Mouse (Mus musculus) ES-CJ7 (cell line): ENCODE measurements at regions not wholly inside any gene's neighbourhood (a gene's known extent, or its start where the extent isn't known, plus 50 kb on each side); places are given as distances from the start of the nearest gene placed in this dataset.

ENCODE experiments used
- DNase-seq: peaks from one replicate; pipeline ENCODE4 v3.0.0; 2011; ENCODE audit warnings: low read depth, low spot score

DNA sequence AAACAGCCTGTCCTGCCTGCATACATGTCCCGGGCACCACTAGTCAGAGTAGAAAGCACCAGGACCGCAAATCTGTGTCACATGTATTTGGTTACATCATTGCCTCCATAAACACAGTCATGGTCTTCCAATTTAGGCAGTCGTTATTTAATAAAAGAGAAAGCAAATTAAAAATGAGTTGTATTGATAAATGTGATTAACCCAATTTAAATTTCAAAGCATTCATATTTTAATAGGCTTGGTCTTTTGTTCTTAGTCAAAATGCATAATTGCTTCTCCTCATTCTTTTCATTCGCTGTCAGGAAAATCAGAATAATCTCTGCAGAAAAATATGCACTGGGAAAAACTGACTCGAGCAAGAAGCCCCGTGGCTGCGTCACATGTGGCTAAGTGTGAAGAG lies 307.3 kb upstream of the Id4 start:
- no peak for DNase-seq

GRCm38 (mm10) chr13:47955504-47955903 lies 305.5 kb upstream of the Id4 start:
- no peak for DNase-seq

DNA sequence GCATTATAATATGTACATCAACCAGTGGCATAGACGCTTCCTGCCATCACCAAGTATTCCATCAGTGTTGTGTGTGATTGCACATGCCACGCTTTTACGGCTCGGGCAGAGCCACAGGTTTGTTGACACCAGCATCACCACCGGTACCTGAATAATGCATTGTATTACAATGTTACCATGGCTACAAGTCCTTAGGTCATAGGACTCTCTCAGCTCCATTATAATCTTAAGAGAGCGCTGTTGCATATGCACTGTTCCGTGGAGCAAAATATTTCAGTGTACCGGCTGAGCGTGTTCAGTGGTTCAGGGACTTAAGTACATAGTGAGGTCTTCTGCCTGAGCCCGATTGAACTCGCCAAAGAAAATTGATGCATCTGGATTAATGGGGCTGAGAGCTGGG lies 303.4 kb upstream of the Id4 start:
- no peak for DNase-seq

DNA sequence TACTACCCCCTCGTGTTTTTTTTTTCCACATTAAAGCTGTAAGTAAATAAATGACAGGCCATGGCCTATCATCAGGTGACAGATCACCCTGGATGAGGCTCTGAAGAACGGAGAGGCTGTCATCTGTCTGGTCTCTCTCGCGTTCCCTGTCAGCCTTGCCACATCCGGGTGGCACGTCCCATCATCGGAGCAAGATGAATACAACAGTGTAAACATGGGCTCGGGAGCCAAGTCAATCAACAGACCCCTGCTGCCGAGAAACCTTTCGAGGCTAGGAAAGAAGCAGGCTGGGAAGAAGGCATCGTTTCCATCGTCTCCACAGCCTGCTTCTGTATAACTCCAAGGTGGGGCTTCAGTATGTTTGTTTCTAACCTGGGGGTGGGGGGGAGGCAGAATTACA lies 286.8 kb upstream of the Id4 start:
- no peak for DNase-seq

GRCm38 (mm10) chr13:47974756-47975515 lies 286.1 kb upstream of the Id4 start:
- DNase-seq: no peak

- DNase-seq: no peak
Measured at GRCm38 (mm10) chr13:47998495-47998894, 262.5 kb upstream of the Id4 start.

- DNase-seq: no peak
Measured at GRCm38 (mm10) chr13:47999399-47999798, 261.6 kb upstream of the Id4 start.

- no peak for DNase-seq
Measured at GRCm38 (mm10) chr13:48003126-48003525, 257.9 kb upstream of the Id4 start.

DNA sequence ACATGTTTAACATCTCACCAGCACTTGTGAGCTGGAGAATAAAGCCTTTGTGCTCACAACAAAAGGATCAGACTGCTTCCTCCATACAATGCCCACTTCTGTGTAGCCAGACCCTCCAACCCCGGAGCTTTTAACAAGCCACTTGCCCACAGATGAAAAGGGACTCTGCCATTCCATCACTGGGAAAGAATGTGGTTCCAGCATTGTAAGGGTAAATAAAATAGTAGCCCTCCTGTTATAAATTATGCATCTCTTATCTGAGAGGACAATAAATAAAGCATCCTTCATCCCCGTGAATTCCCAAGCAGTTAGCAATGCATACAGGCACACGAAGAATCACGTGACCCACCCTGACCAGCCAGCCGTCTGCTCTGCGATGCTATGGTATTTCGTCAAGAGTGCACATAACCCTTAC lies 247.7 kb upstream of the Id4 start:
- DNase-seq: no peak

- DNase-seq: peak; percentile 59
Measured at GRCm38 (mm10) chr13:48015296-48015695, 245.7 kb upstream of the Id4 start.

DNA sequence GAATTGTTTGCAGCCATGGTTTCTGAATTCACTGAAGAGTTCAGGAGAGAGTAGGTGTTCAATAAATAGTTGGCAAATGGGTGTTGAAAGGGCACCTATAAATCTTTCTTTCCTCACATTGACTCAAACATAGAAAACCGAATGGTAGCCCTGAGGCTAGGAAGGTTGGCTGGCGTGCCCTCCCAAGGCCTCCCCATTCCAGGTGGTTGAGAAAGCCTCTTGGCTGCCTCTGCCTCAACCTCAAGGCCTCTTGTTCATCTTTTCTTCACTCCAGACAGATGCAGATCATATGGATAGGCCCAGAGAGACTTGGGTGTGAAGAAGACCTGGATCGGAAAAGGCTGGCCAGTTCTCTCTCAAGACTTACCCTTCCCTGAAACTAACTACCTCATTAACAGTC lies 245.0 kb upstream of the Id4 start:
- DNase-seq: no peak

DNA sequence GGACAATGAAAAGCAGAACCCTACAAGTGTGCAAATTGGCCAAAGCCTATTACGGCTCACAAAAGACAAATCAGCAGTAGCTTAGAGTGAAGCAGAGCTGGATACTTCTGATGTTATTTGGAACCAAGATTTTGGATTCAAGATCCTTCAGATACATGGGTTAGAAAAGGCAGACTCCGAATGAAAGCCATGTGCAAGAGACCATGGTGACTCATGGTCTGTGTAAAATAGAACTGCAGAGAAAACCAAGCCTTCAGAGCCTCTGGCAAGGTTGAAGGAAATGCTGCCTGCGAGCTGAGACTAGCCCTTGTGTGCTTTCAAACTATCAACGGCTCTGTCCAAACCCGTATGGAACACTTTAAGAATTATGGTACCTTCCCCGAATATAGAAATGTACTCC lies 244.4 kb upstream of the Id4 start:
- DNase-seq: no peak

DNA sequence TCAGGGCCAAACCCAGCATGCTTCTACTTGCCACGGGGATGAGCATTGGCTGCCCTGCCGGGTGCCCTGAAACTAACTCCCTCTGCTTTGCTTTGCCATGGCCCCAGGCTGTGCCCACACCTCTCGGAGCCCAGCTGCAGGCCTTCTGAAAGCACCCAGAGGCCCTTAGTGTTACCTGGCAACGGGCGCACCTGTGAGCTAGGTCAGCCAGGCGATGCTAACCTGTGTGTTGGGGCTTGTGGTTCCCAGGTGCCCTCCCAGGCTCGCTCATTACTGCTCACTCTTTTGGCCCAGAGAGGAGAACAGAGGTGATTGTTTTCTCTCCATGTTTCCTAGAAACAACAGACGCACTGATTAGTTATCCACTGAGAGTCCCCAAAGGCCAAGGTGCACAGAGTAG lies 243.4 kb upstream of the Id4 start:
- no peak for DNase-seq

GRCm38 (mm10) chr13:48018606-48019005 lies 242.4 kb upstream of the Id4 start:
- DNase-seq: no peak

- no peak for DNase-seq
Measured at GRCm38 (mm10) chr13:48022958-48023615, 237.9 kb upstream of the Id4 start.

- DNase-seq: no peak
Measured at GRCm38 (mm10) chr13:48027775-48028489, 233.1 kb upstream of the Id4 start.

DNA sequence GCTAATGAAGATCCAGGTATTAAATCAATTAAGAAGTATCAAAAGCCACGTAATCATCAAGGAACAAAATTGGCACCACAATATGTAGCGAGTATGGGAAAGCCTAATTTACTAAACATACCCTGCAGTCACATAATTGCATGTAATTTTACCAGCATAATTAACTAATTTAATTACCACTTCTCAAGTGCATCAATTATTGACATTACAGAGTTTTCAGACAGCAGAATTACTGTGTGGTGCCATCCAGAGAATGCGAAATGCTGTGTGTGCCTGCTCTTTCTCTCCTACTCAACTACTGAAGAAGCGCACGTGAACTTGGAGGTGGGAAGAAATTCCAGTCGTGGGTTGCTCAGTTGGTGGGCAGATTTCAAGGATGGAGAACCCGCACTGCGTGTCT lies 229.5 kb upstream of the Id4 start:
- DNase-seq: no peak

DNA sequence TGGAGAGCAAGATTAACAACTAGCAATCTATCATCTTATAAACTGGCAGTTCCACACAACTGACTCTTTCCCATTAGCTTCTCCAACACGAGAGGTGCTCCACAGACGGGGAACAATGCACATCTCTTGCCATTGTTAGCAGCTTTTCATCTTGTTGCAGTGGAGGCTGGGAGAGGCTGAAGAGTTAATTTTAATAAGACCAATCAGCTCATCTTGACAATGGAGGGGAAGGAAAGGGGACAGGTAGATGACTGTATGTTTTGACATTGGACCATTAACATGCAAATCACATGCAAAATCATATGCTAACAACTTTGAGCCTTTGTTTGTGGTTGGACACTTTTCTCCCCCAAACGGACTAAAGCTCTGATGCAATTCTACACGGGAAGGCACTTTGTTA lies 218.9 kb upstream of the Id4 start:
- DNase-seq: peak; percentile 4

DNA sequence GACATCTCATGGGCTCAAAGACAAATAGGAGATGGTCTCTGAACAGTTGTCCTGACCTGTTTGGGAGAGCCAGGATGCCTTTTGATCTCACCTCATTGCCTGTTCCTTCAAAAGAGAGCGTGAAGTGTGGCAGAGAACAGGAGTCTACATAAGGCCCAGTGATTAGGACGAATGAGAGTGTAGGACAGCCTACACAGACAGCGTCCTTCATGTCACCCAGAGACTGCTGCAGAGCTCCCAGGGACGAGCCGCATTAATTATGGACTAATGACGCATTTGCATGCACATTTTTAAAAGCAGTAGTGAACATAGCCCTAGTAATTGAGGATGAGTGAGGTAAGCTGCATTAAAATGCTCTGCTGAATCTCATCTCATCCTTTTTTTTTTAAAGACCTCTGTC lies 218.5 kb upstream of the Id4 start:
- DNase-seq: peak; percentile 16

DNA sequence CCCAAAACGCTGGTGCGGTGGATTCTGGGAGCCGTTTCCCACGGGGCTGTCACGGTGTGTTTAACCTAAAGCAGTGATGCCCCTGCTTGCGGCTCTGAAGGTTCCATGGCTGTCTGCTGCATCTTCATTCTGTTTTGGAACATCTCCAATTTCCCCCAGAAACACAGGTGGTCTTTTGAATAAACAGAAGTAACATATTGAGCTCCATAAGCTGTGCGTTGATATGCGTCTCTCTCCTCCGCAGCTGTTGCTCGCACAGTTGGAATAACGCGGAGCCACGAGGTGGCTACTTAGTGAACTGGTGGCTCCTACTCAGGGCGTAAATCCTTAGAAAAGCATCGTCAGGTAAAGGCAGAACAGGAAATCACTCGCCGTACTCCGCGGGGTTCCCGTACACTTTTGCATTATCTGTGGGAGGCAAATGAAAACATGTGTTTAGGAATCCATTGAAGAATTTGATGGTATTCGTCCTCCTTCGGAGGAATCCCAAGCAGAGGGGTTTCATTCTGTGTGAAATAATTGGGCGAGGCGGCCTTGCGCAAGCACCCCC lies 214.8 kb upstream of the Id4 start:
- peak; percentile 7 for DNase-seq

DNA sequence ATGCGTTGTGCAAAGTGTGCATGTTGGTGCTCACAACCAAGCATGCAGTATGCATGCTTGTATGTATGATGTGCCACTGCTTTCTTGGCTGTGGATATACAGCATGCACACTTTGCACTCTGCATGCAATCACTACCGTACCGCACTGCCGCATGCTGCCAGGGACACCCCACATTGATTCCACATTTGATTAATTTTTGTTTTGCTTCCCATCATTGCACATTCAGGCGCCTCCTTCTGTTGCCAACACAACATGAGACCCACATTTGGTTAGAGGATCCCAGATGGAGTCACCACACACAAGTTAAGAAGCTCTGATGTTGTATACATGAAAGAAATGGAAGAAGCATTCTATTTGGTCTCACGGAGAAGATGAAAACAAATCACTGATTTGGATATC lies 211.2 kb upstream of the Id4 start:
- no peak for DNase-seq

DNA sequence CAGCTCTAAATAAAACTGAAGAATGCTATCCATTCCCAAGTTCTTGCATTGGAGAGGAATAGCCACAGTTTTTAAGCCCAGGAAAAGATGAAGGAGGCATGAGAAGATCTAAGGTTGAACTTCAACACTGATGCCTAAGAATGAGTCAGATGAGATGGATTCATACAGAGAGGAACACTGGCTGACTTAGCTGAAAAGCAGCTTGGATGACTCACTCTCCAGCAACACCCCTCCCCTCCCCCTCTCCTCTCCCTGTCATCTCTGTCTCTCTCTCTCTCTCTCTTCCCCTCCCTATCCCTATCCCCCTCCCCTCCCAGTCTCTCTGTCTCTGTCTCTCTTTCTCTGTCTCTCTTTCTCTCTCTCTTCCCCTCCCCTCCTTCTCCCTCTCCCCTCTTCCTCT lies 186.4 kb upstream of the Id4 start:
- no peak for DNase-seq

GRCm38 (mm10) chr13:48075315-48075714 lies 185.7 kb upstream of the Id4 start:
- no peak for DNase-seq
